8 mouse cellular contexts compared by ENCODE assay signal in the genomic region with DNA sequence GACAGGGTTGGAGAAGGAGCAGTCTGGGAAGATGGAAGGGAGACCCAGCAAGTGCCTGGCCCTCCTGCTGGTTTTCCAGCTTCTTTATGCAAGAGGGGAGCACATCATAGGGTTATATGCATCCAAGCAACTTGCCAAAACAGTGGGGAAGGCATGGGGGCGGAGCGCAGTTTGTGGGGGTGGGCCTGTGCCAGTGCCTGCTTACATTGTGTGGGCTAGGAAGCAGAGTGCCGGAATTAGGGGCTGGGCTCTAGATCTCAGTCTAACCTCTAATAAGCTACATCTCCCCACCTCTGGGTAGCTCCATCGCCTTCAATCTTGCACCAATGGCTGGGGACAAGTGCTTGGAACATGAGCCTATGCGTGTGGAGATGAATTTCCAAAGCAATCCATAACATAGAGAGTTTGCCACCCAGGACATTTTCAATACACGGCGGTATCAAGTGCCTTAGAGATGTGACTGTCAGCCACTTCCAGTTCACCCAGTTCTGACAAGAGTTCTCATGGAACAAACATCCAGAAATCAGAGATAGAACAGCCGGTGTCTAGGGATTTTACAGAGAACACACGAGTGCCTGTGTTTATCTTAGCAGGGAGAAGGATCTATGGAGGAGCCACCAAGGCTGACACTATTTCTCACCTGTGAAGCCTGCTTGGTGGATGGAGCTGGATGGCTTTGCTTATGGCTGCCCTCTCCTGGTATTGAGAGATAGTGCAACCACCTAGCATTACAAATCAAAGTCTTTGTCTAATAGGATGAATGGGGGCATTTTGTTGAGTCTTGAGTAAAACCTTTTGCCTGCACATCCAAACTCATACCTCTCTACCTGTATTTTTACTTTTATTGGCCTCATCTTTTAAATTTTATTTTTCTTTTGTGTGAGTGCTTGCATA. TPM values are rescaled to one million over a fixed set of nuclear protein-coding genes. Genes with fewer than 3 reads are reported as not detected.
A peak's percentile ranks its signal among the peaks of the same experiment; 100 is the strongest.
DNase-seq lines count a peak whose midpoint lies in the region; ATAC-seq and TF ChIP-seq lines count a peak whose summit lies in the region.

No protein-coding gene starts in this region.

- no peak overlapping the region for H3K4me2 ChIP-seq in heart, embryonic 11.5 days
- no peak overlapping the region for H3K4me2 ChIP-seq in forebrain, postnatal 0 days (ENCODE audit: low read depth)
- no peak overlapping the region for H3K4me2 ChIP-seq in midbrain, embryonic 14.5 days (ENCODE audit: low read length)

- no peak overlapping the region for H3K4me3 ChIP-seq in heart, adult 2 months
- H3K4me3 ChIP-seq in heart, embryonic 11.5 days (ENCODE audit: low read depth, low read length) = no peak overlapping the region
- H3K4me3 ChIP-seq in G1E (ENCODE audit: low read depth, low read length) = no peak overlapping the region
- H3K4me3 ChIP-seq in forebrain, postnatal 0 days (ENCODE audit: low read depth, low read length) = no peak overlapping the region
- no peak overlapping the region for H3K4me3 ChIP-seq in midbrain, embryonic 14.5 days (replicated peaks; ENCODE audit: low read depth, low read length)

- H3K36me3 ChIP-seq in heart, adult 2 months (ENCODE audit: control insufficient read depth, insufficient read depth, low read length) = no peaks in the 10 kb centered on the region
- no peaks in the 10 kb centered on the region for H3K36me3 ChIP-seq in heart, embryonic 11.5 days (ENCODE audit: control insufficient read depth, insufficient read depth, low read length)
- H3K36me3 ChIP-seq in G1E (replicated peaks) = no peaks in the 10 kb centered on the region
- no peaks in the 10 kb centered on the region for H3K36me3 ChIP-seq in forebrain, postnatal 0 days (ENCODE audit: insufficient read depth)
- H3K36me3 ChIP-seq in midbrain, embryonic 14.5 days (ENCODE audit: control insufficient read depth, insufficient read depth, low read length) = no peaks in the 10 kb centered on the region

- 60% methylated on average over 9 of the region's 9 CpGs for WGBS in heart, adult 2 months
- WGBS in heart, embryonic 11.5 days (ENCODE audit: insufficient replicate concordance) = 61% methylated on average over 9 of the region's 9 CpGs
- WGBS in forebrain, postnatal 0 days = 69% methylated on average over 9 of the region's 9 CpGs
- 69% methylated on average over 9 of the region's 9 CpGs for WGBS in midbrain, embryonic 14.5 days

- TF ChIP-seq POLR2A in heart, adult 2 months (IDR thresholded peaks at IDR 0.05; ENCODE audit: insufficient read depth, low read depth, low read length) = no peak

- no peak overlapping the region for H3K27ac ChIP-seq in heart, adult 2 months
- H3K27ac ChIP-seq in heart, embryonic 11.5 days (ENCODE audit: low read depth, low read length) = no peak overlapping the region
- H3K27ac ChIP-seq in forebrain, postnatal 0 days (ENCODE audit: low read depth, low read length) = no peak overlapping the region
- H3K27ac ChIP-seq in midbrain, embryonic 14.5 days (replicated peaks; ENCODE audit: low read depth, low read length) = no peak overlapping the region

- no peaks in the 10 kb centered on the region for H3K4me1 ChIP-seq in heart, adult 2 months (ENCODE audit: control insufficient read depth, insufficient read depth, low read length)
- no peaks in the 10 kb centered on the region for H3K4me1 ChIP-seq in heart, embryonic 11.5 days (ENCODE audit: control insufficient read depth, insufficient read depth, low read length)
- no peaks in the 10 kb centered on the region for H3K4me1 ChIP-seq in G1E (ENCODE audit: insufficient read depth, low read depth, low read length)
- no peaks in the 10 kb centered on the region for H3K4me1 ChIP-seq in forebrain, postnatal 0 days (ENCODE audit: insufficient read depth)
- H3K4me1 ChIP-seq in midbrain, embryonic 14.5 days (ENCODE audit: control insufficient read depth, insufficient read depth, low read length) = no peaks in the 10 kb centered on the region

- no peak for ATAC-seq in heart, embryonic 11.5 days (replicated peaks; ENCODE audit: insufficient number of reproducible peaks, low FRiP score, low TSS enrichment)
- no peak for ATAC-seq in G1E (ENCODE audit: extremely low read depth, insufficient number of reproducible peaks, low FRiP score, poor library complexity, severe bottlenecking)
- ATAC-seq in forebrain, postnatal 0 days = no peak; the same call in 1 of the 2 replicates
- peak; percentile 4; the same call in 1 of the 2 replicates for ATAC-seq in midbrain, embryonic 14.5 days (ENCODE audit: low FRiP score, low TSS enrichment)

- no peaks in the 10 kb centered on the region for H3K27me3 ChIP-seq in heart, adult 2 months (ENCODE audit: control insufficient read depth, insufficient read depth, low read length)
- no peaks in the 10 kb centered on the region for H3K27me3 ChIP-seq in heart, embryonic 11.5 days (ENCODE audit: control insufficient read depth, insufficient read depth, low read length)
- H3K27me3 ChIP-seq in G1E (ENCODE audit: insufficient read depth, low read length) = peaks cover 3% of the 10 kb centered on the region; the same call in 1 of the 2 replicates
- no peaks in the 10 kb centered on the region for H3K27me3 ChIP-seq in forebrain, postnatal 0 days (ENCODE audit: insufficient read depth, low read length)
- no peaks in the 10 kb centered on the region for H3K27me3 ChIP-seq in midbrain, embryonic 14.5 days (ENCODE audit: control insufficient read depth, insufficient read depth, low read length)

- peak in 1 of 2 experiments; percentile 27 for DNase-seq in heart, adult 2 months
- peak; percentile 43 for DNase-seq in G1E (ENCODE audit: low spot score)
- DNase-seq in forebrain, postnatal 0 days = no peak
- DNase-seq in midbrain, embryonic 14.5 days = peak; percentile 44
- no peak for DNase-seq in adrenal gland, postnatal 14 days
- DNase-seq in right cerebral cortex, postnatal 36 days (ENCODE audit: low spot score in 2 of 2) = no peak
- DNase-seq in left cerebral cortex, adult 9 months (ENCODE audit: low spot score in 2 of 2) = no peak

- no peak for TF ChIP-seq EP300 in heart, adult 2 months (IDR thresholded peaks at IDR 0.05; ENCODE audit: insufficient read depth, low read depth, low read length)

- H3K9ac ChIP-seq in heart, adult 2 months (ENCODE audit: low read depth, low read length) = no peak overlapping the region
- H3K9ac ChIP-seq in heart, embryonic 11.5 days (ENCODE audit: low read depth, low read length) = no peak overlapping the region
- no peak overlapping the region for H3K9ac ChIP-seq in forebrain, postnatal 0 days
- H3K9ac ChIP-seq in midbrain, embryonic 14.5 days (replicated peaks; ENCODE audit: low read length) = no peak overlapping the region

- H3K79me2 ChIP-seq in heart, adult 2 months (replicated peaks; ENCODE audit: control insufficient read depth, insufficient read depth, low read length) = no peaks in the 10 kb centered on the region

- peaks cover 89% of the 10 kb centered on the region for H3K9me3 ChIP-seq in heart, embryonic 11.5 days (replicated peaks; ENCODE audit: control insufficient read depth, low read length)
- no peaks in the 10 kb centered on the region for H3K9me3 ChIP-seq in G1E (replicated peaks)
- peaks cover 85% of the 10 kb centered on the region for H3K9me3 ChIP-seq in forebrain, postnatal 0 days (ENCODE audit: low read length)
- peaks cover 86% of the 10 kb centered on the region for H3K9me3 ChIP-seq in midbrain, embryonic 14.5 days (ENCODE audit: control insufficient read depth, low read length)

- peak; percentile 72 for TF ChIP-seq CTCF in heart, adult 2 months (IDR thresholded peaks at IDR 0.05)
- TF ChIP-seq CTCF in G1E (IDR thresholded peaks at IDR 0.05; ENCODE audit: low read depth, low read length) = 0 out of 2 replicates have a peak, but pooled peaks have one; percentile 29
- TF ChIP-seq CTCF in forebrain, postnatal 0 days (IDR thresholded peaks at IDR 0.05; ENCODE audit: low read depth) = peak; percentile 55

- intact Hi-C loops in heart, adult 2 months (cut with DNase I) = no loop called here

RNA-seq across cellular contexts. Expression of gene Trpm8, which starts 23.9 kb away (rescaled TPM):
- total RNA-seq in heart, adult 2 months (2021) = not detected
- polyA plus RNA-seq in heart, adult 2 months (2012; rRNA removed) = not detected in 2 replicates
- polyA plus RNA-seq in heart, embryonic 11.5 days (2014; fragmentation: Nextera tagmentation; extraction: Ambion mirVana) = 0.10 TPM in 1 of 2 replicates, not detected in the other
- not detected in 2 replicates for total RNA-seq in G1E (2014; fragmentation: Nextera tagmentation)
- total RNA-seq in G1E (2017) = under 0.01 TPM in 1 of 2 replicates, not detected in the other
- polyA plus RNA-seq in G1E (2012) = not detected in 2 replicates
- 0.38 TPM in 2 replicates for total RNA-seq in forebrain, postnatal 0 days (2014; rRNA removed)
- polyA plus RNA-seq in forebrain, postnatal 0 days (2015; fragmentation: Nextera tagmentation; extraction: Ambion mirVana) = 0.19 and 0.36 TPM in 2 replicates
- polyA plus RNA-seq in midbrain, embryonic 14.5 days (2014; fragmentation: Nextera tagmentation; extraction: Ambion mirVana) = 0.14 TPM in 1 of 2 replicates, not detected in the other
- not detected in 2 replicates for total RNA-seq in adrenal gland, postnatal 14 days (2021)

RNA-seq across cellular contexts. Expression of gene Hjurp, which starts 23.9 kb away (rescaled TPM):
- total RNA-seq in heart, adult 2 months (2021) = 10 to 100 TPM in 1 of 2 experiments, 1 to 10 TPM in 1; 8.7 to 11.5 TPM
- polyA plus RNA-seq in heart, adult 2 months (2012; rRNA removed) = 12.7 and 23.9 TPM in 2 replicates
- 117 and 118 TPM in 2 replicates for polyA plus RNA-seq in heart, embryonic 11.5 days (2014; fragmentation: Nextera tagmentation; extraction: Ambion mirVana)
- 230 and 327 TPM in 2 replicates for total RNA-seq in G1E (2014; fragmentation: Nextera tagmentation)
- total RNA-seq in G1E (2017) = 187 and 221 TPM in 2 replicates
- polyA plus RNA-seq in G1E (2012) = 42.0 and 52.9 TPM in 2 replicates
- total RNA-seq in forebrain, postnatal 0 days (2014; rRNA removed) = 77.6 and 88.0 TPM in 2 replicates
- polyA plus RNA-seq in forebrain, postnatal 0 days (2015; fragmentation: Nextera tagmentation; extraction: Ambion mirVana) = 24.5 and 40.0 TPM in 2 replicates
- 52.9 and 80.2 TPM in 2 replicates for polyA plus RNA-seq in midbrain, embryonic 14.5 days (2014; fragmentation: Nextera tagmentation; extraction: Ambion mirVana)
- total RNA-seq in adrenal gland, postnatal 14 days (2021) = 57.7 and 64.9 TPM in 2 replicates

Comparison
In these comparisons a context has a peak if more than half of its experiments do, and no peak if none do; other contexts are left out.
1. DNase-seq: peak in G1E (single experiment) and midbrain, embryonic 14.5 days (single experiment); none in forebrain, postnatal 0 days (single experiment), adrenal gland, postnatal 14 days (single experiment), right cerebral cortex, postnatal 36 days (0 of 2) and left cerebral cortex, adult 9 months (0 of 2).
2. Peak in every context shown above with its lines, with median percentiles within 50 percentile points of each other: CTCF ChIP-seq.